Mouse (Mus musculus): Measurements from ENCODE around the gene Gm10192. TPM values are rescaled to one million over a fixed set of nuclear protein-coding genes. Genes with fewer than 3 reads are reported as not detected.

Gene Gm10192
- total and polyA plus RNA-seq, 3 experiments, result not detected

DNA sequence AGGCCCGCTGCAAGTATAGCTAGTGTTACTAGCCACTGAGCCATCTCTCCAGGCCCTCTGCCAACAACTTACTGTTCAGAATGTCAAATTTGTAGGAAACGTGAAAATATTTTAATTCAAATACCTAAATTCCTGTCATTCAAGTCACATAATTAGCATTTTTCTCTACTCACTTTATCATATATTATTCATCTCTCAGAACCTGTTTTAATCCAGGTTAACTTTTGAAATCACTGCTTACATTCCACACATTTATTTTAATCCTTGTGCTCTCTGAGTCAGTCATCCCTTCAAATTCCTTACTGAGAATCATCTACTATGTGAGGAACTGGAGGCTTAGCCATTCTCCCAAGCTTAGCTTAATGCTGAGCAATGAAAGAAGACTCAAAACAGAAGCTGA is 2.6 kb downstream of the Gm10192 start:
- H3K79me2 ChIP-seq (ENCODE audit: control insufficient read depth, insufficient read depth, low read length, poor library complexity), result no peaks in the 10 kb centered on the region
- H3K4me3 ChIP-seq (ENCODE audit: control insufficient read depth in 1 of 2, insufficient read depth in 1 of 2, low read depth in 2 of 2, low read length in 2 of 2), result no peak overlapping the region
- no peaks in the 10 kb centered on the region for H3K27me3 ChIP-seq (ENCODE audit: control insufficient read depth in 1 of 2, insufficient read depth in 2 of 2, low read length in 2 of 2)
- H3K4me1 ChIP-seq (ENCODE audit: control insufficient read depth in 1 of 2, insufficient read depth in 2 of 2, low read length in 2 of 2), result no peaks in the 10 kb centered on the region
- no peak overlapping the region for H3K27ac ChIP-seq (ENCODE audit: control insufficient read depth, low read depth, low read length)
- TF ChIP-seq SIN3A (IDR thresholded peaks at IDR 0.05; ENCODE audit: low read length) (no peak), MYB (IDR thresholded peaks at IDR 0.05; ENCODE audit: low read depth, low read length) (no peak), ELF1 (IDR thresholded peaks at IDR 0.05; ENCODE audit: low read depth, low read length) (no peak), UBTF (IDR thresholded peaks at IDR 0.05; ENCODE audit: borderline replicate concordance, insufficient read depth, low read depth, low read length) (no peak), MYC (IDR thresholded peaks at IDR 0.05; ENCODE audit: low read depth, low read length) (no peak)
- no peaks in the 10 kb centered on the region for H3K9me3 ChIP-seq (replicated peaks; ENCODE audit: insufficient read depth, low read length)
- H3K36me3 ChIP-seq (ENCODE audit: control insufficient read depth in 1 of 2, insufficient read depth in 2 of 2, low read length in 2 of 2), result no peaks in the 10 kb centered on the region
- no peak for DNase-seq (ENCODE audit: low read depth, low spot score)
- no peak overlapping the region for H3K9ac ChIP-seq (ENCODE audit: control insufficient read depth, low read depth, low read length, poor library complexity, severe bottlenecking)

DNA sequence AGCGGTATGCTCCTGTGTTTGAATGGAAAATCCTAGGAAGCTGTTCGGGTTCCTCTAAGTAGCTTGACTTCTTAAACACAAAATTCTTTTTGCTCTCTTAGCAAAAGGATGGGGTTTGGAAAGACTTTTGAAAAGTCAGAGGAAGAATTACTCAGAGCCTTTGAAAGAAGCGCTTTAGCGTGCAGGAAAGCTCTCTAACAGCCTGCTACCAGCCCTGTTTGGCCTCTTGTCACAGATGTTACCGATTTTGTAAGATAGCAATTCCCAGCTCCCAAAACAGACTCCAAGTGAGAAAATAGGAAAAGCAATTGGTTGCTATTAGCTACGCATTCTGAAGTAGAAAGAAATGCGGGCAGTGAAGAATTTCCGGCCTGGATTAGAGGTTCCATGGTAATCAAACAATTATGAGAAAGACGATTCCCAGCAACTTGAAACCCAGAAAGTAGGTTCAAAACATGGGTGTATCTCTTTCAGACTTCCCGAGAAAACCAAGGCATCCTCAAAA is 26.1 kb downstream of the Gm10192 start:
- no peak for DNase-seq (ENCODE audit: low read depth, low spot score)
- H3K4me1 ChIP-seq (ENCODE audit: control insufficient read depth in 1 of 2, insufficient read depth in 2 of 2, low read length in 2 of 2), result no peaks in the 10 kb centered on the region
- no peak overlapping the region for H3K27ac ChIP-seq (ENCODE audit: control insufficient read depth, low read depth, low read length)
- H3K36me3 ChIP-seq (ENCODE audit: control insufficient read depth in 1 of 2, insufficient read depth in 2 of 2, low read length in 2 of 2), result no peaks in the 10 kb centered on the region
- no peaks in the 10 kb centered on the region for H3K9me3 ChIP-seq (replicated peaks; ENCODE audit: insufficient read depth, low read length)
- H3K79me2 ChIP-seq (ENCODE audit: control insufficient read depth, insufficient read depth, low read length, poor library complexity), result no peaks in the 10 kb centered on the region
- no peak overlapping the region for H3K9ac ChIP-seq (ENCODE audit: control insufficient read depth, low read depth, low read length, poor library complexity, severe bottlenecking)
- no peak for TF ChIP-seq USF2 (IDR thresholded peaks at IDR 0.05; ENCODE audit: borderline replicate concordance in 1 of 2, insufficient read depth in 1 of 2, low read depth in 1 of 2, low read length in 2 of 2)
- H3K27me3 ChIP-seq (ENCODE audit: control insufficient read depth in 1 of 2, insufficient read depth in 2 of 2, low read length in 2 of 2), result no peaks in the 10 kb centered on the region
- no peak overlapping the region for H3K4me3 ChIP-seq (ENCODE audit: control insufficient read depth in 1 of 2, insufficient read depth in 1 of 2, low read depth in 2 of 2, low read length in 2 of 2)

DNA sequence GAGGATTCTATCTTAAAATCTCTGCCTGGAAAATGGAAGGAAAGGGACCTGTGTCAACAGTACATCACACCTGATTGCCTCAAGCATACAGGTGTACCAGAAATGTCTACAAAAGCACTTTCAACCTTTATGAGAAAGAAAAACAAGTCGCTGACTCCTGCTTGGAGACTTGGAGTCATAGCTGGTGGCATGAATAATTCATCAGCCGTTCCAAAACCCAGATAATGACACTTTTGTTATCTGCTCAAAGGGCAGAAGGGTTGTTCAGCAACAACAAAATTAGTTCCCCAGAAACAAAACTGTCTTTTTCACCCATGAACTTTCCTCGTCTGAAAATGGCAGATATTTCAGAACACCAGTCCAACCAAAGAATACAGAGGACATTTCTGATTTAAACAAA is 26.9 kb downstream of the Gm10192 start:
- Histone ChIP-seq H3K4me3 (ENCODE audit: control insufficient read depth in 1 of 2, insufficient read depth in 1 of 2, low read depth in 2 of 2, low read length in 2 of 2) (no peak overlapping the region), H3K9ac (ENCODE audit: control insufficient read depth, low read depth, low read length, poor library complexity, severe bottlenecking) (no peak overlapping the region), H3K27ac (ENCODE audit: control insufficient read depth, low read depth, low read length) (no peak overlapping the region), H3K9me3 (replicated peaks; ENCODE audit: insufficient read depth, low read length) (no peaks in the 10 kb centered on the region), H3K36me3 (ENCODE audit: control insufficient read depth in 1 of 2, insufficient read depth in 2 of 2, low read length in 2 of 2) (no peaks in the 10 kb centered on the region), H3K4me1 (ENCODE audit: control insufficient read depth in 1 of 2, insufficient read depth in 2 of 2, low read length in 2 of 2) (no peaks in the 10 kb centered on the region), H3K27me3 (ENCODE audit: control insufficient read depth in 1 of 2, insufficient read depth in 2 of 2, low read length in 2 of 2) (no peaks in the 10 kb centered on the region), H3K79me2 (ENCODE audit: control insufficient read depth, insufficient read depth, low read length, poor library complexity) (no peaks in the 10 kb centered on the region)
- TF ChIP-seq POLR2AphosphoS2 (IDR thresholded peaks at IDR 0.05; ENCODE audit: low read length), result no peak
- no peak for TF ChIP-seq CHD1 (IDR thresholded peaks at IDR 0.05; ENCODE audit: low read depth, low read length)
- TF ChIP-seq MAZ (IDR thresholded peaks at IDR 0.05; ENCODE audit: low read depth, low read length), result no peak
- no peak for TF ChIP-seq TCF12 (IDR thresholded peaks at IDR 0.05; ENCODE audit: low read depth, low read length)
- TF ChIP-seq USF2 (IDR thresholded peaks at IDR 0.05; ENCODE audit: borderline replicate concordance in 1 of 2, insufficient read depth in 1 of 2, low read depth in 1 of 2, low read length in 2 of 2), result no peak
- no peak for TF ChIP-seq CHD2 (IDR thresholded peaks at IDR 0.05; ENCODE audit: low read length)
- TF ChIP-seq GABPA (IDR thresholded peaks at IDR 0.05; ENCODE audit: low read depth, low read length), result no peak
- TF ChIP-seq SIN3A (IDR thresholded peaks at IDR 0.05; ENCODE audit: low read length), result no peak
- no peak for TF ChIP-seq NRF1 (IDR thresholded peaks at IDR 0.05; ENCODE audit: insufficient read depth, low read depth, low read length, poor library complexity, severe bottlenecking)
- TF ChIP-seq MEF2A (IDR thresholded peaks at IDR 0.05; ENCODE audit: extremely low read depth, insufficient replicate concordance, low read depth, low read length, poor library complexity, severe bottlenecking), result no peak
- no peak for TF ChIP-seq GATA1 (IDR thresholded peaks at IDR 0.05; ENCODE audit: low read depth, low read length)
- no peak for TF ChIP-seq MAX (IDR thresholded peaks at IDR 0.05; ENCODE audit: low read length)
- no peak for TF ChIP-seq TBP (IDR thresholded peaks at IDR 0.05; ENCODE audit: low read depth, low read length)
- no peak for TF ChIP-seq ZNF384 (IDR thresholded peaks at IDR 0.05; ENCODE audit: low read depth, low read length)
- DNase-seq (ENCODE audit: low read depth, low spot score), result no peak

All from MEL (cell line).